Mouse (Mus musculus) myocyte (in vitro differentiated cells): ENCODE measurements around the gene Nkiras1.
"Not testable (repeated sequence)": the region's sequence is repeated elsewhere in the genome, so short reads cannot be mapped to it uniquely, and the experiment has no call there.

Experiments used
- CEBPB ChIP-seq: IDR thresholded peaks from 2 replicates; pipeline ENCODE4 v1.6.1; 2011; ENCODE audit warnings: mild to moderate bottlenecking, moderate library complexity; ENCODE audit not compliant: poor library complexity, insufficient read depth, severe bottlenecking
- E2F4 ChIP-seq: IDR thresholded peaks from one replicate; pipeline ENCODE4 v1.6.1; 2011; ENCODE audit warnings: mild to moderate bottlenecking, control low read depth, moderate library complexity; ENCODE audit not compliant: insufficient read depth
- MAX ChIP-seq: IDR thresholded peaks from one replicate; pipeline ENCODE4 v1.6.1; 2011; ENCODE audit warnings: low read depth, mild to moderate bottlenecking, control low read depth
- MYOD1 ChIP-seq, 3 experiments: IDR thresholded peaks; one replicate each; pipeline ENCODE4 v1.6.1; 2011; ENCODE audit warnings: control low read depth in 2 of 3, low read depth in 2 of 3, mild to moderate bottlenecking in 2 of 3, moderate library complexity in 1 of 3; ENCODE audit not compliant: insufficient read length in 2 of 3, control insufficient read depth in 1 of 3
- MYOG ChIP-seq, 3 experiments: IDR thresholded peaks; one replicate each; pipeline ENCODE4 v1.6.1; 2011; ENCODE audit warnings: control low read depth in 2 of 3, low read depth in 2 of 3, mild to moderate bottlenecking in 2 of 3; ENCODE audit not compliant: insufficient read length in 2 of 3, control insufficient read depth in 1 of 3, insufficient read depth in 1 of 3
- POLR2A ChIP-seq: IDR thresholded peaks from one replicate; pipeline ENCODE4 v1.6.1; 2011; ENCODE audit warnings: low read depth, mild to moderate bottlenecking, control low read depth, moderate library complexity; ENCODE audit not compliant: insufficient read length
- POLR2AphosphoS2 ChIP-seq: IDR thresholded peaks from one replicate; pipeline ENCODE4 v1.6.1; 2011; ENCODE audit warnings: low read depth, control low read depth; ENCODE audit not compliant: insufficient read length
- REST ChIP-seq: IDR thresholded peaks from one replicate; pipeline ENCODE4 v1.6.1; 2011; ENCODE audit warnings: mild to moderate bottlenecking, control low read depth, moderate library complexity; ENCODE audit not compliant: insufficient read depth, insufficient read length
- TCF12 ChIP-seq: IDR thresholded peaks from one replicate; pipeline ENCODE4 v1.6.1; 2011; ENCODE audit warnings: mild to moderate bottlenecking, control low read depth; ENCODE audit not compliant: poor library complexity, insufficient read depth, severe bottlenecking

DNA sequence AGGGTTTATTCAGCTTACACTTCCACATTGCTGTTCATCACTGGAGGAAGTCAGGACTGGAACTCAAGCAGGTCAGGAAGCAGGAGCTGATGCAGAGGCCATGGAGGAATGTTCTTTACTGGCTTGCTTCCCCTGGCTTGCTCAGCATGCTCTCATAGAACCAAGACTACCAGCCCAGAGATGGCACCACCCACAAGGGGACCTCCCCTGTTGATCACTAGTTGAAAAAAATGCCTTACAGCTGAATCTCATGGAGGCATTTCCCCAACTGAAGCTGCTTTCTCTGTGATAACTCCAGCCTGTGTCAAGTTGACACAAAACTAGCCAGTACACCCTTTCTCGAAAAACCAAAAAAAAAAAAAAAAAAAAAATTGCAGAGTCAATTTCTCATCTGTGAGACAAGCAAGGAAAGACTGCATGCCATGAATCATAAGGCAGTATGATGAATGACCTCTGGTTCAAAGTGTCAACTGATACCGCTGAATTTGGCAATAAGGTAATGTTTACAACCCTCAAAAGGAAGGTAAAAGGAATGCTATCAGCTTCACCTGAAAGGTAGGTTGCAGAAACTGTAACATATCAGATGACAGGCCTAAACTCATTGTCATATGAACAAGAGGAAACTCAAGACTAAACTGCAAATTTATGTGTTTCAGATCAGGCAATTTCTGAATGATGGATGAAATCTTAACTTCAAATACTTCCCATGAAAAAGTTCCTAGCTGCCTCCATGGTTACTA is 34.3 kb upstream of the Nkiras1 start:
- TF ChIP-seq MAX; TCF12; POLR2A; MYOG (IDR thresholded peaks at IDR 0.05; ENCODE audit: control insufficient read depth in 1 of 3, insufficient read depth in 1 of 3, insufficient read length in 2 of 3, low read depth in 2 of 3); REST; CEBPB; POLR2AphosphoS2; E2F4; MYOD1 (IDR thresholded peaks at IDR 0.05; ENCODE audit: control insufficient read depth in 1 of 3, insufficient read length in 2 of 3, low read depth in 2 of 3): not testable (repeated sequence)
